Mouse (Mus musculus) lung, postnatal 14 days (tissue): ENCODE results near the gene Cuedc1.
A peak's percentile ranks its signal among the peaks of the same experiment; 100 is the strongest.

Experiments used
- DNase-seq: peaks from one replicate; pipeline ENCODE4 v3.0.0; 2021

The Cuedc1 gene

GRCm38 (mm10) chr11:88086737-88087627 is 10.9 kb upstream of the Cuedc1 start:
- peak; percentile 91 for DNase-seq

GRCm38 (mm10) chr11:88089150-88089549 is 8.7 kb upstream of the Cuedc1 start:
- no peak for DNase-seq

GRCm38 (mm10) chr11:88090293-88090692 is 7.6 kb upstream of the Cuedc1 start:
- DNase-seq = no peak

- DNase-seq = no peak
These were observed 5.9 kb upstream of the Cuedc1 start for GRCm38 (mm10) chr11:88091949-88092348.

GRCm38 (mm10) chr11:88097173-88097572 is 685 bp upstream of the Cuedc1 start:
- DNase-seq = peak; percentile 45

- DNase-seq = peak; percentile 83
These were observed 1.1 kb downstream of the Cuedc1 start for GRCm38 (mm10) chr11:88098787-88099598.

GRCm38 (mm10) chr11:88099599-88100023 is 1.8 kb downstream of the Cuedc1 start:
- DNase-seq = peak; percentile 74

- DNase-seq = no peak
These were observed 2.3 kb downstream of the Cuedc1 start for GRCm38 (mm10) chr11:88100170-88100569.

- DNase-seq = peak; percentile 75
These were observed 5.5 kb downstream of the Cuedc1 start for GRCm38 (mm10) chr11:88103214-88103941.

GRCm38 (mm10) chr11:88105494-88106291 is 7.8 kb downstream of the Cuedc1 start:
- no peak for DNase-seq

GRCm38 (mm10) chr11:88106292-88106554 is 8.4 kb downstream of the Cuedc1 start:
- no peak for DNase-seq

GRCm38 (mm10) chr11:88107365-88107764 is 9.5 kb downstream of the Cuedc1 start:
- DNase-seq = no peak

- DNase-seq = no peak
These were observed 12.3 kb downstream of the Cuedc1 start for GRCm38 (mm10) chr11:88110031-88110594.

- DNase-seq = no peak
These were observed 14.2 kb downstream of the Cuedc1 start for GRCm38 (mm10) chr11:88112078-88112477.

- no peak for DNase-seq
These were observed 14.9 kb downstream of the Cuedc1 start for GRCm38 (mm10) chr11:88112677-88113333.

- peak; percentile 61 for DNase-seq
These were observed 15.8 kb downstream of the Cuedc1 start for GRCm38 (mm10) chr11:88113543-88114271.

- peak; percentile 66 for DNase-seq
These were observed 17.0 kb downstream of the Cuedc1 start for GRCm38 (mm10) chr11:88114871-88115301.

GRCm38 (mm10) chr11:88116568-88116967 is 18.7 kb downstream of the Cuedc1 start:
- no peak for DNase-seq

- DNase-seq = peak; percentile 39
These were observed 19.7 kb downstream of the Cuedc1 start for GRCm38 (mm10) chr11:88117356-88118090.

GRCm38 (mm10) chr11:88118091-88118440 is 20.2 kb downstream of the Cuedc1 start:
- DNase-seq = no peak
